Mouse (Mus musculus): ENCODE results near the gene Jak2. TPM values are rescaled to one million over a fixed set of nuclear protein-coding genes. Genes with fewer than 3 reads are reported as not detected.
A peak's percentile ranks its signal among the peaks of the same experiment; 100 is the strongest.

The Jak2 gene
- polyA plus RNA-seq, 1 experiment: 1.7 TPM

DNA sequence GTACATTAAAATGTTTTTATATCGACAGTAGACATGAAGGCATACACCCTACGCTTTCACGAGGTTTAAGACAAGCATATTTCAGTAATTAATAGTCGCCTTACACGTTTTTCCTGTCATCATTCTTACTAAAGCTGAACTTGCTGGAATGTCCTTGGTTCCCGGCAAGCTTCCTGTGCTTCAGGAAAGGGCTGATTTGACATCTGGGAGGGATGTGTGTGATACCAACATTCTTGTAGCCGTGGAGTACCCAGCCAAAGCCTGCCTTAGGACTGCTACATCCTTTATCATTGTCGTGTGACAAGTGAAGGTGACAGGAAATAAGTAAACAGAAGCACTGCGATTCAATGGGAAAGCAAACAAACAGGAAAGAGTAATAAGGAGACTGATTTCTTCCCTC, 13.5 kb upstream of the Jak2 start:
- Histone ChIP-seq H3K4me1 (ENCODE audit: control insufficient read depth, insufficient read depth, low read length) (peaks cover 7% of the 10 kb centered on the region), H3K27ac (ENCODE audit: control insufficient read depth, insufficient read depth, low read depth, low read length) (no peak overlapping the region), H3K36me3 (ENCODE audit: control insufficient read depth, insufficient read depth, low read length) (no peaks in the 10 kb centered on the region), H3K27me3 (ENCODE audit: control insufficient read depth, insufficient read depth, low read length) (no peaks in the 10 kb centered on the region), H3K4me3 (ENCODE audit: control insufficient read depth, low read depth, low read length) (no peak overlapping the region)
- no peak for TF ChIP-seq CTCF (IDR thresholded peaks at IDR 0.05; ENCODE audit: control insufficient read depth, insufficient read depth, insufficient replicate concordance, low read depth, low read length)
- TF ChIP-seq POLR2A (IDR thresholded peaks at IDR 0.05; ENCODE audit: control insufficient read depth, low read depth, low read length): no peak

DNA sequence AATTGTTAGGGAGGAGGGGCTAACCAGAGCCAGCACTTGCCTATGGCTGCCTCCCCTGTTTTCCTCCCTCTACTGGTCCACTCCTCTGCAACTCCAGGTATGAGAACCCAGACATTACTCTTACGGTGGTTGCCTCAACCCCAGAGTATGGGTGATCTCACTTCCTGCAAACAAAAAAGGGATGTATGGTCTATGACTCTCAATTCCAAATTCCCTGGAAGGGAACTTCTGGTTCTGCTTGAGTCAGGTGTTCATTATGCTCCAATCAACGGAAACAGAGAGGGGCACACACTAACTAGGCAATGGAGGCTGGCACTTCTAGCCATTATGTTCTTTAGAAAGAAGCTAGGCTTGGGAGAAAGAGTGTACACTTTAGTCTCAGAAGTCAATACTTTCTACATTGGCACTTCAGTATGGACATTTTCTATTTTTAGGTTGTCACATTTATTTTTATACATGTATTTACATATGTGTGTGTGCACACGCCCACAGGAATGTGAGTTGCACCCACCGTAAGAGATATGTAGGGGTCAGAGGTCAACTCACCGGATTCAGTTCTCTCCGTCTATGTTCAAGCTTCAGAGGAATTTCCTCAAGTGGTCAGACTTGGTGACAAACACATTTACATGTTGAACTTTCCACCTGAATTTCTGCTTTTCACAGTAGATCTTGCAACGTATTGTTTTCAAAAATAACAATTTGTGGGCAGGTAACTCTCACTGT, 12.0 kb upstream of the Jak2 start:
- peaks cover 7% of the 10 kb centered on the region for H3K4me1 ChIP-seq (ENCODE audit: control insufficient read depth, insufficient read depth, low read length)
- no peak overlapping the region for H3K4me3 ChIP-seq (ENCODE audit: control insufficient read depth, low read depth, low read length)
- no peaks in the 10 kb centered on the region for H3K36me3 ChIP-seq (ENCODE audit: control insufficient read depth, insufficient read depth, low read length)
- H3K27me3 ChIP-seq (ENCODE audit: control insufficient read depth, insufficient read depth, low read length): no peaks in the 10 kb centered on the region
- TF ChIP-seq POLR2A (IDR thresholded peaks at IDR 0.05; ENCODE audit: control insufficient read depth, low read depth, low read length) (no peak), CTCF (IDR thresholded peaks at IDR 0.05; ENCODE audit: control insufficient read depth, insufficient read depth, insufficient replicate concordance, low read depth, low read length) (no peak)
- no peak overlapping the region for H3K27ac ChIP-seq (ENCODE audit: control insufficient read depth, insufficient read depth, low read depth, low read length)

DNA sequence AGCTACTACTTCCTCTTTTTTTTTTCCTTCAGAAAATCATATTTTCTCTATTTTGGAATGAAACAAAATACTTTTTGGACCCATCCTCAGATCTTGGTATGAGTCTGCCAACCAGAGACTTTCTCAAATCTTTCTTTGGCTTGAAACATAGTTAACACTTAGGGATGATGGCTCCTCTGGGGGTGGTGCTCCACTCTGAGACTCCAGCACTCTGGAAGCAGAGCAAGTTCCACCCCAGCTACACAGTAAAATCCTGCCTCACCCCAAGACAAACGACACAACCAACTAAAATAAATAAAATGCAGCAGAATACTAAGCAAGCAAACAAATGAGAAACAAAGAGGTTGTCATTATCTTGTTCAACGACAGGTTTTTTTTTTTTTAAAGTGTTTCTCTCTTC, 11.0 kb upstream of the Jak2 start:
- peaks cover 7% of the 10 kb centered on the region for H3K4me1 ChIP-seq (ENCODE audit: control insufficient read depth, insufficient read depth, low read length)
- no peak for TF ChIP-seq CTCF (IDR thresholded peaks at IDR 0.05; ENCODE audit: control insufficient read depth, insufficient read depth, insufficient replicate concordance, low read depth, low read length)
- TF ChIP-seq POLR2A (IDR thresholded peaks at IDR 0.05; ENCODE audit: control insufficient read depth, low read depth, low read length): no peak
- H3K27ac ChIP-seq (ENCODE audit: control insufficient read depth, insufficient read depth, low read depth, low read length): no peak overlapping the region
- no peaks in the 10 kb centered on the region for H3K27me3 ChIP-seq (ENCODE audit: control insufficient read depth, insufficient read depth, low read length)
- no peaks in the 10 kb centered on the region for H3K36me3 ChIP-seq (ENCODE audit: control insufficient read depth, insufficient read depth, low read length)
- no peak overlapping the region for H3K4me3 ChIP-seq (ENCODE audit: control insufficient read depth, low read depth, low read length)

DNA sequence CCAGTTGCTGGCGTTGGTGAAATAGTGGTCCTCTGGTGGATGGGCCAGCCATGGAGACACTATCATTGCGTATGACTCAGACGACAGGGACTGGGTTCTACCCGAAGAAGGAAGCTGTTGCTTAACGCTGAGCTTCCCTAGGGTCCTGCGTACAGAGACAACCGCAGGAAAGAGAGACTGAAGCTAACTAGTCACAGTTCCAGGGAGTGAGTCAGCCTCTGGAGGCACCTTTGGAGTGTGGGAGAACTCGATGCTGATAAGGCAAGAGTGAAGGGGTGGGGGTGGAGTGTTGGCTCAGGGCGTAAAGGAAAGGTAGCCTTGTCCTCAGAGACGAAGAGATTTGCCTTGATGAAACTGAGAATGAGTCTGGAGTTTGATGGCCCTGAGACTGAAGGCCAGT, 10.0 kb upstream of the Jak2 start:
- no peaks in the 10 kb centered on the region for H3K27me3 ChIP-seq (ENCODE audit: control insufficient read depth, insufficient read depth, low read length)
- H3K4me3 ChIP-seq (ENCODE audit: control insufficient read depth, low read depth, low read length): peak overlapping the region; percentile 22; the same call in 1 of the 2 replicates
- H3K36me3 ChIP-seq (ENCODE audit: control insufficient read depth, insufficient read depth, low read length): no peaks in the 10 kb centered on the region
- no peak overlapping the region for H3K27ac ChIP-seq (ENCODE audit: control insufficient read depth, insufficient read depth, low read depth, low read length)
- no peak for TF ChIP-seq CTCF (IDR thresholded peaks at IDR 0.05; ENCODE audit: control insufficient read depth, insufficient read depth, insufficient replicate concordance, low read depth, low read length)
- H3K4me1 ChIP-seq (ENCODE audit: control insufficient read depth, insufficient read depth, low read length): peaks cover 7% of the 10 kb centered on the region

DNA sequence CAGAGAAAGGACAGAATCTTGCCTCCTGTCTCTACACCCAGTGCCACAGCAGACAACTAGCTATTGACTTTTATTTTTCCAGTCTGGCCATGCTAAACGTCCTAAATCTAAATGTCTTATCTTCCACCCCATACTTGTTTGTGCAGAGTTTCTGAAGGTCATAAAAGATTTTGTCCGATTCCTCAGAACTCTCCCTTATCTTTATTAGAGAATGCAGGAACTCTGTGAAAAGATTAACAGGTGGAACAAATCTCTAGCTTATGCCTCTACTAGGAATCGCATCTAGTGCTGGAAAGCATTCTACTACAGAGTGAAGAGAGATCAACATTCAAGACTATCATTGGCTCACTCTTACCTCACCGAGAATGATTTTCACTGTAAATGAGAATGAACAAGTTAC, 1.7 kb upstream of the Jak2 start:
- Histone ChIP-seq H3K4me3 (ENCODE audit: control insufficient read depth, low read depth, low read length) (no peak overlapping the region), H3K4me1 (ENCODE audit: control insufficient read depth, insufficient read depth, low read length) (peaks cover 11% of the 10 kb centered on the region), H3K27me3 (ENCODE audit: control insufficient read depth, insufficient read depth, low read length) (no peaks in the 10 kb centered on the region), H3K36me3 (ENCODE audit: control insufficient read depth, insufficient read depth, low read length) (no peaks in the 10 kb centered on the region), H3K27ac (ENCODE audit: control insufficient read depth, insufficient read depth, low read depth, low read length) (no peak overlapping the region)
- TF ChIP-seq CTCF (IDR thresholded peaks at IDR 0.05; ENCODE audit: control insufficient read depth, insufficient read depth, insufficient replicate concordance, low read depth, low read length) (no peak), POLR2A (IDR thresholded peaks at IDR 0.05; ENCODE audit: control insufficient read depth, low read depth, low read length) (no peak)

DNA sequence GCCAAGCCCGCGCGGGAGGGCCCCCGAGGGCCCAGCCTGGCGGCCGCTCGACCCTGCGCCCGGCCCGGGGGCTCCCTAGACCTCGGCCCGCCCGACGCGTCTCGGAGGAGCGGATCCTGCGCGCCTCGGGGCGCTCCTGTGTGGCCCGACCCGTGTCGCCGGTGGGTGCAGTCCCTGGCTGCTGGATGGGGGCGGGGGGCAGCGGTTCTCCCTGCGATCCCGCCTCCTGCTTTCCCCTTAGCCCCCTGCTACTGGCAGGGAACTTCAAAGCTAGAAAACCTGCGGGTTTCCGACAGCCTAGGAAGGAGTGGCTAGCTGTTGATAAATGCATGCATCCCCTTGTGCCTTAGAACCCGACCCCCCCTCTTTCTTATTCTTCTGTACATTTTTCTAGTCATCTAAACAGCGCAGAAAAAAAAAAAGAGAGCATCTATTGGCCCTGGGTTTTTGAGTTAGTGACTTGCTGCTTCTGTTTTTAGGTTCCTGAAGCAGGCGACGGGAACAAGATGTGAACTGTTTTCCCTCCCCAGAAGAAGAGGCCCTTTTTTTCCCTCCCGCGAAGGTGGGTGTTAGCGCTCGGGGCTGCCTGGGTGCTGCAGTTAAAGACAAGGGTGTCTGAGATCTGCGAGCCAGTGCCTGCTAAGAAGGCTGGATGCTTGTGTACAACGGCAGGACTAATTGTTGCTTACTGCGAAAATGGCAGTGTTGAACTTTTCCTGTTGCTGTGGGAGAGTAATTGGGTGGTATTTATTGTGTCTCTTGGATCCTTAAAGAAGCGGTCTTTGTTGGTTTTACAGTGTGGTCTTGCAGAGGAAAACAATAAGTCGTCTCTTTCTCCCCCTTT, 552 bp downstream of the Jak2 start:
- Histone ChIP-seq H3K27me3 (ENCODE audit: control insufficient read depth, insufficient read depth, low read length) (no peaks in the 10 kb centered on the region), H3K4me3 (ENCODE audit: control insufficient read depth, low read depth, low read length) (peak overlapping the region; percentile 87), H3K27ac (ENCODE audit: control insufficient read depth, insufficient read depth, low read depth, low read length) (peak overlapping the region; percentile 25), H3K4me1 (ENCODE audit: control insufficient read depth, insufficient read depth, low read length) (peaks cover 11% of the 10 kb centered on the region), H3K36me3 (ENCODE audit: control insufficient read depth, insufficient read depth, low read length) (no peaks in the 10 kb centered on the region)
- TF ChIP-seq POLR2A (IDR thresholded peaks at IDR 0.05; ENCODE audit: control insufficient read depth, low read depth, low read length): no peak
- no peak for TF ChIP-seq CTCF (IDR thresholded peaks at IDR 0.05; ENCODE audit: control insufficient read depth, insufficient read depth, insufficient replicate concordance, low read depth, low read length)

DNA sequence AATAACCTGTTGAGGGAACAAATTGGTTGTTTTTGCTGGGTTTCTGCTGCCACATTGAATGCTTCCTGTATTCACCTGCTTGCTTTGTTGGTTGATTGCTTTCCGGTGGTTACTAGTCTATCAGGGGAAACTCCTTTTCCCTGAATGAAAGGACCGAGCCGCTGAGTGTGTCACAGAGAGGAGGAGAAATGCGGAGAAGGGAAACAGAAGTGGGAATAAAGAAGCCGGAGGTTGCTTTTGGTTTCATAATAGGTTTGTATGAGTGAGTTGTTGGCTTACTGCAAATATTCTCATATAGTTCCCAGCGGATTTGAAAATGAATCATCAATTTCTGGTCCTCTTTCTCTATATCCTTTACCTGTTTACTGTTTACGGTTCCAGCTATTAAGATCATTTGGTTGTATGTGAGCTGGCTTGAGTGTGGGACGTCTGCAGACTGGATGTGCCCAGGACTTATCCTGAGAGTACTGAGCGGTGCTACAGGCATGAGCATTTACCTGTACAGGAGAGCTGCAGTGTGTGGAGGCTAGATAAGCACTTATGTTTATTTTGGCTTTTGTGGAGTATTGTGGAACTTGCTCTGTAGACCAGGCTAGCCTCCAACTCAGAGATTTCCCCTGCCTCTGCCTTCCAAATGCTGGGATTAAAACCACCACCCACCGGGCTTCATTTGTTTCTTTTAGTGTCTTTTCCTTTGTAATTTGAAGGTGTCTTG, 1.4 kb downstream of the Jak2 start:
- peak overlapping the region; percentile 12; the same call in 1 of the 2 replicates for H3K27ac ChIP-seq (ENCODE audit: control insufficient read depth, insufficient read depth, low read depth, low read length)
- no peaks in the 10 kb centered on the region for H3K36me3 ChIP-seq (ENCODE audit: control insufficient read depth, insufficient read depth, low read length)
- H3K4me3 ChIP-seq (ENCODE audit: control insufficient read depth, low read depth, low read length): peak overlapping the region; percentile 10; the same call in 1 of the 2 replicates
- H3K4me1 ChIP-seq (ENCODE audit: control insufficient read depth, insufficient read depth, low read length): peaks cover 11% of the 10 kb centered on the region
- TF ChIP-seq POLR2A (IDR thresholded peaks at IDR 0.05; ENCODE audit: control insufficient read depth, low read depth, low read length): no peak
- TF ChIP-seq CTCF (IDR thresholded peaks at IDR 0.05; ENCODE audit: control insufficient read depth, insufficient read depth, insufficient replicate concordance, low read depth, low read length): no peak
- H3K27me3 ChIP-seq (ENCODE audit: control insufficient read depth, insufficient read depth, low read length): no peaks in the 10 kb centered on the region

Data from testis, adult 2 months (tissue).